In the genomic region with DNA sequence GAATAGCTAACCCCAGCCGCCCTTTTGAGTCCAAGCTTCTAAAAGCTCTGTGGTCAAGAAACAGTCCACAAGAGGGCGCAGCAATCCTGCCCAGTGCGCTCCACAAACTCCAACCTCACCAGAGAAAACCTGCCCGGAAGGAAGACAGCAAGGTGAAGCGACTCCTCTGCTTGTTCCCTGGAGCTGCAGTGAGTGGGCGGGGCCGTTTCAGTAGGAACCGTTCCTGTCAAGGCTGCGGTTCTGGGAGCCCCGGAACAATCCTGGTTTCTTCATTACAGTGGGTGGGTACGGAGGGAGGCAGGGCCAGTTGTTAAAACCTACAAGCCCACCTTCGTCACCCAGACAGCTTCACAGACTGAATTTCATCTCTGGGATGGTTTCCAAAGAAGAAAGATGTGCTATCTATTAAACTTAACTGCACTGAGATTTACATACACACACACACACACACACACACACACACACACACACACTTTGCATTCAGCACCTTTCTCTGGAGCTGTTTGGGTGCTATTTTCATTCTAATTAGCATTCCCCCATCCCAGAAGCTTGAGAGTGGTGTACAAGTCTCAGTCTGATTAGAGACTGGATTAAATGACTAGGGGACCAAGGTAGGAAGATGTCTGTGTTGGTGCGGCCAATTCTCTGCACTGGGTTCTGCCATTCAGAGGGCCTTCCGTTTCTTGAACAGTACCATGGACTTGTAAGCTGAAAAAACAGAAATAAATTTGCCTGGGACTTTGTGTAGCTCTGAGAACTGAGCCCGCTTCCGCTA, we compare ENCODE assay signal across 8 mouse cellular contexts.
A peak's percentile ranks its signal among the peaks of the same experiment; 100 is the strongest.
DNase-seq lines count a peak whose midpoint lies in the region; ATAC-seq and TF ChIP-seq lines count a peak whose summit lies in the region.

No protein-coding gene starts in this region.

- H3K4me3 ChIP-seq in embryonic facial prominence, embryonic 14.5 days (ENCODE audit: low read depth, low read length): peak overlapping the region; percentile 28
- peak overlapping the region; percentile 51 for H3K4me3 ChIP-seq in heart, embryonic 10.5 days
- H3K4me3 ChIP-seq in kidney, embryonic 14.5 days (ENCODE audit: low read length): peak overlapping the region; percentile 18; the same call in 1 of the 2 replicates
- H3K4me3 ChIP-seq in limb, embryonic 14.5 days (replicated peaks; ENCODE audit: low read length): peak overlapping the region; percentile 23
- 0 out of 2 replicates have a peak overlapping the region, but pooled peaks have one; percentile 5 for H3K4me3 ChIP-seq in midbrain, postnatal 0 days (ENCODE audit: low read depth, low read length)

- peak overlapping the region; percentile 55 for H3K4me2 ChIP-seq in embryonic facial prominence, embryonic 14.5 days (ENCODE audit: low read depth, low read length)
- peak overlapping the region; percentile 42 for H3K4me2 ChIP-seq in kidney, embryonic 14.5 days (replicated peaks; ENCODE audit: low read depth, low read length)
- H3K4me2 ChIP-seq in limb, embryonic 14.5 days (replicated peaks; ENCODE audit: low read depth, low read length, severe bottlenecking): peak overlapping the region; percentile 43
- H3K4me2 ChIP-seq in midbrain, postnatal 0 days (ENCODE audit: low read depth, low read length, poor library complexity, severe bottlenecking): peak overlapping the region; percentile 50

- H3K27ac ChIP-seq in embryonic facial prominence, embryonic 14.5 days (replicated peaks; ENCODE audit: low read depth, low read length): peak overlapping the region; percentile 73
- H3K27ac ChIP-seq in heart, embryonic 10.5 days: peak overlapping the region; percentile 53; the same call in 1 of the 2 replicates
- H3K27ac ChIP-seq in kidney, embryonic 14.5 days (ENCODE audit: low read depth, low read length): peak overlapping the region; percentile 48; the same call in 1 of the 2 replicates
- H3K27ac ChIP-seq in limb, embryonic 14.5 days (replicated peaks; ENCODE audit: low read depth, low read length): 0 out of 2 replicates have a peak overlapping the region, but pooled peaks have one; percentile 30
- H3K27ac ChIP-seq in midbrain, postnatal 0 days (ENCODE audit: low read depth, low read length): peak overlapping the region; percentile 65

- TF ChIP-seq CTCF in midbrain, postnatal 0 days (IDR thresholded peaks at IDR 0.05): peak; percentile 93

- 18% methylated on average over 16 of the region's 16 CpGs for WGBS in embryonic facial prominence, embryonic 14.5 days
- 17% methylated on average over 16 of the region's 16 CpGs for WGBS in heart, embryonic 10.5 days
- 21% methylated on average over 16 of the region's 16 CpGs for WGBS in kidney, embryonic 14.5 days
- 23% methylated on average over 16 of the region's 16 CpGs for WGBS in limb, embryonic 14.5 days
- 23% methylated on average over 16 of the region's 16 CpGs for WGBS in midbrain, postnatal 0 days

- peaks cover 2% of the 10 kb centered on the region; the same call in 1 of the 2 replicates for H3K9me3 ChIP-seq in embryonic facial prominence, embryonic 14.5 days (ENCODE audit: control insufficient read depth, low read length)
- no peaks in the 10 kb centered on the region for H3K9me3 ChIP-seq in heart, embryonic 10.5 days
- no peaks in the 10 kb centered on the region for H3K9me3 ChIP-seq in kidney, embryonic 14.5 days (ENCODE audit: control insufficient read depth, low read length)
- peaks cover under 1% of the 10 kb centered on the region; the same call in 1 of the 2 replicates for H3K9me3 ChIP-seq in limb, embryonic 14.5 days (ENCODE audit: control insufficient read depth, low read length)
- no peaks in the 10 kb centered on the region for H3K9me3 ChIP-seq in midbrain, postnatal 0 days (ENCODE audit: low read length)

- peak overlapping the region; percentile 46; the same call in 1 of the 2 replicates for H3K9ac ChIP-seq in embryonic facial prominence, embryonic 14.5 days (ENCODE audit: low read depth, low read length)
- H3K9ac ChIP-seq in kidney, embryonic 14.5 days (ENCODE audit: low read depth, low read length): no peak overlapping the region
- no peak overlapping the region for H3K9ac ChIP-seq in limb, embryonic 14.5 days (ENCODE audit: low read depth, low read length, severe bottlenecking)
- H3K9ac ChIP-seq in midbrain, postnatal 0 days (replicated peaks; ENCODE audit: low read length, poor library complexity, severe bottlenecking): 0 out of 2 replicates have a peak overlapping the region, but pooled peaks have one; percentile 14

- peaks cover 15% of the 10 kb centered on the region for H3K4me1 ChIP-seq in embryonic facial prominence, embryonic 14.5 days (ENCODE audit: control insufficient read depth, insufficient read depth, low read length)
- peaks cover 14% of the 10 kb centered on the region for H3K4me1 ChIP-seq in heart, embryonic 10.5 days
- peaks cover 3% of the 10 kb centered on the region; the same call in 1 of the 2 replicates for H3K4me1 ChIP-seq in kidney, embryonic 14.5 days (ENCODE audit: control insufficient read depth, insufficient read depth, low read length)
- H3K4me1 ChIP-seq in limb, embryonic 14.5 days (ENCODE audit: control insufficient read depth, insufficient read depth, low read length): 0 out of 2 replicates have a peak, but pooled peaks cover 10% of the 10 kb centered on the region
- H3K4me1 ChIP-seq in midbrain, postnatal 0 days (ENCODE audit: insufficient read depth, low read length): no peaks in the 10 kb centered on the region

- DNase-seq in 3134 (ENCODE audit: extremely low read depth, insufficient read length, low spot score): peak; percentile 52
- DNase-seq in adrenal gland, postnatal 4 days (ENCODE audit: low spot score in 2 of 2): peak; percentile 43 to 70
- DNase-seq in embryonic facial prominence, embryonic 14.5 days (ENCODE audit: low spot score): peak; percentile 91
- DNase-seq in heart, embryonic 10.5 days (ENCODE audit: low spot score): peak; percentile 90
- DNase-seq in limb, embryonic 14.5 days (ENCODE audit: low spot score): peak; percentile 91
- peak; percentile 93 for DNase-seq in midbrain, postnatal 0 days (ENCODE audit: low spot score)
- peak; percentile 15 to 35 for DNase-seq in spleen, postnatal 36 days (ENCODE audit: low spot score in 2 of 2)

- no peak for TF ChIP-seq POLR2A in limb, embryonic 14.5 days (IDR thresholded peaks at IDR 0.05; ENCODE audit: borderline replicate concordance, extremely low read depth, insufficient read depth, insufficient read length)

- ATAC-seq in embryonic facial prominence, embryonic 14.5 days (ENCODE audit: low read depth): peak; percentile 64
- peak; percentile 51; the same call in 1 of the 2 replicates for ATAC-seq in kidney, embryonic 14.5 days (ENCODE audit: low FRiP score, low TSS enrichment)
- peak; percentile 27; the same call in 1 of the 2 replicates for ATAC-seq in limb, embryonic 14.5 days (ENCODE audit: low FRiP score, low read depth)
- ATAC-seq in midbrain, postnatal 0 days (ENCODE audit: low FRiP score): peak; percentile 55; the same call in 1 of the 2 replicates

- no peaks in the 10 kb centered on the region for H3K36me3 ChIP-seq in embryonic facial prominence, embryonic 14.5 days (ENCODE audit: control insufficient read depth, insufficient read depth, low read length)
- H3K36me3 ChIP-seq in heart, embryonic 10.5 days: no peaks in the 10 kb centered on the region
- H3K36me3 ChIP-seq in kidney, embryonic 14.5 days (ENCODE audit: control insufficient read depth, insufficient read depth, low read length): no peaks in the 10 kb centered on the region
- no peaks in the 10 kb centered on the region for H3K36me3 ChIP-seq in limb, embryonic 14.5 days (ENCODE audit: control insufficient read depth, insufficient read depth, low read length)
- H3K36me3 ChIP-seq in midbrain, postnatal 0 days (ENCODE audit: insufficient read depth, low read length): peaks cover 8% of the 10 kb centered on the region; the same call in 1 of the 2 replicates

- H3K27me3 ChIP-seq in embryonic facial prominence, embryonic 14.5 days (replicated peaks; ENCODE audit: control insufficient read depth, insufficient read depth, low read length): no peaks in the 10 kb centered on the region
- H3K27me3 ChIP-seq in heart, embryonic 10.5 days (ENCODE audit: insufficient read depth, poor library complexity, severe bottlenecking): no peaks in the 10 kb centered on the region
- H3K27me3 ChIP-seq in kidney, embryonic 14.5 days (ENCODE audit: control insufficient read depth, insufficient read depth, low read length): no peaks in the 10 kb centered on the region
- no peaks in the 10 kb centered on the region for H3K27me3 ChIP-seq in limb, embryonic 14.5 days (ENCODE audit: control insufficient read depth, insufficient read depth, low read length)
- H3K27me3 ChIP-seq in midbrain, postnatal 0 days (ENCODE audit: insufficient read depth, low read length): no peaks in the 10 kb centered on the region

Comparison
In these comparisons a context has a peak if more than half of its experiments do, and no peak if none do; other contexts are left out.
1. Peak in every context shown above with its lines: DNase-seq, ATAC-seq, H3K4me3 ChIP-seq and H3K27ac ChIP-seq.
2. DNase-seq: peak in every context shown above with its lines; median percentile 93 in midbrain, postnatal 0 days; 91 in embryonic facial prominence, embryonic 14.5 days; 91 in limb, embryonic 14.5 days; 90 in heart, embryonic 10.5 days; 56 in adrenal gland, postnatal 4 days; 52 in 3134; 25 in spleen, postnatal 36 days.
3. H3K9ac ChIP-seq: peak in embryonic facial prominence, embryonic 14.5 days (single experiment) and midbrain, postnatal 0 days (single experiment); none in kidney, embryonic 14.5 days (single experiment) and limb, embryonic 14.5 days (single experiment).